Mouse (Mus musculus) olfactory bulb, adult 2 months (tissue): ENCODE measurements around the gene Thsd7b. TPM values are rescaled to one million over a fixed set of nuclear protein-coding genes. Genes with fewer than 3 reads are reported as not detected.
"Not testable (repeated sequence)": the region's sequence is repeated elsewhere in the genome, so short reads cannot be mapped to it uniquely, and the experiment has no call there.

Experiments used
- H3K27ac ChIP-seq: fragments of 200-500 bp; 2 replicates; pipeline ENCODE4 v1.5.1; 2012; ENCODE audit warnings: low read depth, low read length; ENCODE audit not compliant: insufficient read depth
- H3K4me1 ChIP-seq: fragments of 200-500 bp; 2 replicates; pipeline ENCODE4 v1.6.1; 2012; ENCODE audit warnings: low read length; ENCODE audit not compliant: control insufficient read depth, insufficient read depth
- H3K4me3 ChIP-seq: fragments of 200-500 bp; 2 replicates; pipeline ENCODE4 v1.5.1; 2012; ENCODE audit warnings: mild to moderate bottlenecking, low read depth, low read length, moderate library complexity; ENCODE audit not compliant: insufficient read depth
- CTCF ChIP-seq: fragments of 200-500 bp; IDR thresholded peaks from 2 replicates; pipeline ENCODE4 v1.5.1; 2012; ENCODE audit warnings: low read depth, mild to moderate bottlenecking, low read length, moderate library complexity; ENCODE audit not compliant: insufficient read depth
- POLR2A ChIP-seq: fragments of 200-500 bp; IDR thresholded peaks from 2 replicates; pipeline ENCODE4 v1.6.1; 2012; ENCODE audit warnings: mild to moderate bottlenecking, low read depth, low read length, moderate library complexity; ENCODE audit not compliant: insufficient read depth
- WGBS: fragments of 180-500 bp; shearing (Covaris S2); methylation state at CpG from one replicate; pipeline ENCODE4 v1.1.7; 2018; 5-methylcytosine and 5-hydroxymethylcytosine counted together
- polyA plus RNA-seq: library from polyadenylated mRNA; stranded (reverse); fragments of >200 nt; gene quantifications from 2 replicates; pipeline ENCODE4 v1.2.4, GENCODE M21; 2012; ENCODE audit warnings: low replicate concordance; ENCODE audit not compliant: missing spikeins, insufficient read depth, insufficient read length

The Thsd7b gene
- polyA plus RNA-seq, 1 experiment, result not detected

DNA sequence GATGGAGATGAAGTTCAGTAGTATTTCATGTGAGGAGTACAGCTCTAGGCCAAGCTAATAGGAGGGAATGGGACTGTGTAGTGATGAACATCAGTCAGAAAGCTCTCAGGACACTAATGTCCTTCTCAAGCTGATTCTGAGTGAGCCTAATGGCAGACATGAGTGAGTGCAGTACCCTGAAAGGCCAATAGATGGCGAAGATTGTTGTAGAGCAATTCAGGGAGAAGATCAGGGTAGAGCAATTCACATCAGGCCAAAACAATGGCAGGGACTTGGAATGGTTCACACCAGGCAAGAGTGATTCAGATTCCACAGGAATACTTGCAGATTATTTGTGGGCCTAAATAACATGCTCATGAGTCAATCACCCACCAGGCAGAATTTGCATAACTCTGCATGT is 646.3 kb downstream of the Thsd7b start:
- Histone ChIP-seq H3K27ac (no peak overlapping the region), H3K4me1 (no peaks in the 10 kb centered on the region), H3K4me3 (no peak overlapping the region)
- WGBS, result 75% methylated on average over 1 of the region's 1 CpGs
- TF ChIP-seq POLR2A (no peak), CTCF (no peak)

GRCm38 (mm10) chr1:129931003-129931402 is 657.9 kb downstream of the Thsd7b start:
- Histone ChIP-seq H3K4me3 (no peak overlapping the region), H3K4me1 (no peaks in the 10 kb centered on the region), H3K27ac (no peak overlapping the region)
- 90% methylated on average over 2 of the region's 2 CpGs for WGBS
- TF ChIP-seq POLR2A (no peak), CTCF (no peak)

DNA sequence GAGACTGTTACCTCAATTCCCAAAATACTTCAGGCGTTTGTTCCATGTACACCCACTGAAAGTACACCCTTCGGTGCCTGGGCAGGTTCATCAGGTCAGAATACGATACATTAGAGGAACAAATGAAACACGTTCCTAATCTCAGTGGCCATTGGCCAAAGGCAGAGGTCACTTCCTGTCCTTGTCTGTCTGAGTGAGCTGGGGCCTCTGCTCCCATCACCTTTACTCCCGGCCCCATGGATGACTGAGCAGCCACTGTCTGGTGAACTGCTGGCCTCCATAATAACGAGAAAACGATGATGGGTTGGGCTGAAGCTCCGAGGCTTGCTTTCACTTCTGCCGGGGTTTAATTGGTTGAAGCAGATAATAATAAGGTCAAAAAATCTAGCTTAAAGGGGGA is 670.0 kb downstream of the Thsd7b start:
- H3K4me3 ChIP-seq, result peak overlapping the region; percentile 18; the same call in 1 of the 2 replicates
- no peak for TF ChIP-seq POLR2A
- no peak for TF ChIP-seq CTCF
- H3K4me1 ChIP-seq, result peaks cover 2% of the 10 kb centered on the region; the same call in 1 of the 2 replicates
- no peak overlapping the region for H3K27ac ChIP-seq
- WGBS, result 51% methylated on average over 9 of the region's 9 CpGs

DNA sequence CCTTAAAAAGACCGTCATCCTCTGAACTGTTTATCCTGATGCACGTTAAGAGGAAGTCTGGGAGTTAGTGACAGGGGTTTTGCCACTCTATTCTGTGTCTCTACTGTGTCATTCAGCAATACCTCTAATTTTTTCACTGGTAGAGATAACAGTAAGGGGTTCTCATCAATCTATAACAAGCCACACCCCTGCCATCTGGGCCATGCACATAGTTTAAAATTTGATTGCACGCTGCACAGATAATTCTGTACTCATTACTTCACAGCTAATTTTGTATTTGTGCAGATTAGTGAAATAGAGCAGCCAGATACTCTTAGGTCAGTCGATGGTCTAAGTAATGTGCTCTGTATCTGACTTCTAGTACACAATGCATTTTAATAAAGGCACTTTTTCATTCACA is 673.9 kb downstream of the Thsd7b start:
- peaks cover 2% of the 10 kb centered on the region; the same call in 1 of the 2 replicates for H3K4me1 ChIP-seq
- WGBS, result 68% methylated on average over 4 of the region's 4 CpGs
- no peak overlapping the region for H3K4me3 ChIP-seq
- no peak overlapping the region for H3K27ac ChIP-seq
- TF ChIP-seq POLR2A, result no peak
- TF ChIP-seq CTCF, result no peak

DNA sequence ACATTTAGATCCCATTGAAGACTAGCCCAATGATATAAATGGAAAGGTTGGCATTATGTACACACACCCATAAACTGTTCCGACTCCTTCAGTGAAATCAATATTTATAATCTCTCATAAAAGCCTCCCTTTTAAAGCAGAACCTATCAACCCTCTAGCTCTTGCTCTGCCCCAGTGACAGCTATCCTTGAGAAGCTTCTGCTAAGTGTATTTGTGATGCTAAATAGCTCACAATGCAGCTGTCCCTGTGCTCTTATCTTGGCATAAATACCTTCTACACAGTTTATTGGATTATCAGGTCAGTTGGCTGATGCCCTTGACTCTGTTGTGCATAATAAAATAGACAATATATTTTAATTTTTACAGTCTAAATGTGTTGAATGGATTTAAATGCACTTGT is 682.4 kb downstream of the Thsd7b start:
- H3K4me3 ChIP-seq, result no peak overlapping the region
- no peaks in the 10 kb centered on the region for H3K4me1 ChIP-seq
- H3K27ac ChIP-seq, result no peak overlapping the region
- TF ChIP-seq CTCF, result no peak
- WGBS, result 65% methylated on average over 1 of the region's 1 CpGs

- Histone ChIP-seq H3K4me1 (no peaks in the 10 kb centered on the region), H3K27ac (no peak overlapping the region), H3K4me3 (no peak overlapping the region)
- TF ChIP-seq CTCF (no peak), POLR2A (no peak)
- 69% methylated on average over 4 of the region's 4 CpGs for WGBS
Measured at GRCm38 (mm10) chr1:129956625-129957024, 683.5 kb downstream of the Thsd7b start.

DNA sequence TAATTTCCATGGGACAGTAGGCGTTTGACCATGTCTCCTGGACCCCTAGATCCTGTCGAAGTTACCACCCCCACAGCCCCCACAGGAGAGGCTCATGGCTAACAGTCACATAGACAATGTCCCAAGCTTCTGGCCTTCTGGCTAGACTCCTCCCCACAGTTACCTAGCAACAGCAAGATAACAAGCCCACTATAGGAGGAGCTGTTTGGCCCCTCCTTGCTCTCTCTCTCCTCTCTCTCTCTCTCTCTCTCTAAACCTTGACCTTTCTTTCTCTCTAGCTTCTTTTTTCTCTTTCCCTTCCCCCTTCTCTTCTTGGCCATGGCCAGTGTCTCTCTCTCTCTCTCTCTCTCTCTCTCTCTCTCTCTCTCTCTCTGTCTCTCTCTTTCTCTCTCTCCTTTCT is 686.2 kb downstream of the Thsd7b start:
- not testable (repeated sequence) for H3K27ac ChIP-seq, H3K4me1 ChIP-seq, H3K4me3 ChIP-seq
- 50% methylated on average over 2 of the region's 2 CpGs for WGBS

GRCm38 (mm10) chr1:129963166-129963565 is 690.1 kb downstream of the Thsd7b start:
- no peaks in the 10 kb centered on the region for H3K4me1 ChIP-seq
- WGBS, result 94% methylated on average over 2 of the region's 2 CpGs
- TF ChIP-seq CTCF, result no peak
- no peak for TF ChIP-seq POLR2A
- H3K4me3 ChIP-seq, result no peak overlapping the region
- H3K27ac ChIP-seq, result no peak overlapping the region

DNA sequence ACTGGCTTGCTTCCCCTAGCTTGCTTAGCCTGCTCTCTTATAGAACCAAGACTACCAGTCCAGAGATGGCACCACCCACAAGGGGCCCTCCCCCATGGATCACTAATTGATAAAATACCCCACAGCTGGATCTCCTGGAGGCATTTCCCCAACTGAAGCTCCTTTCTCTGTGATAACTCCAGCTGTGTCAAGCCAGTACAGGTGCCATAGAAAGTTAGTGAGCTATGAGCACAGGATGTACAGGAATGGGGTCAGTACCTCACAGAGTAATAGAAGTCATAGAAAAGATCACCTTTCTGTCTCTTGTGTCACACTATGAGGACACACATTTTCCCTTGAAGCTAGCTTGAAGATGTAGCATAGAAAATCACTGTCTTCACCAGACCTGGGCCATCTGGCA is 716.1 kb downstream of the Thsd7b start:
- H3K4me3 ChIP-seq, H3K4me1 ChIP-seq, H3K27ac ChIP-seq: not testable (repeated sequence)

GRCm38 (mm10) chr1:129990821-129991220 is 717.7 kb downstream of the Thsd7b start:
- TF ChIP-seq CTCF, result no peak
- no peak for TF ChIP-seq POLR2A
- 81% methylated on average over 2 of the region's 2 CpGs for WGBS
- Histone ChIP-seq H3K4me1 (no peaks in the 10 kb centered on the region), H3K4me3 (no peak overlapping the region), H3K27ac (no peak overlapping the region)
